Mouse (Mus musculus): ENCODE measurements at regions not wholly inside any gene's neighbourhood (a gene's known extent, or its start where the extent isn't known, plus 50 kb on each side); places are given as distances from the start of the nearest gene placed in this dataset.
A peak's percentile ranks its signal among the peaks of the same experiment; 100 is the strongest.
"Not testable (repeated sequence)": the region's sequence is repeated elsewhere in the genome, so short reads cannot be mapped to it uniquely, and the experiment has no call there.

DNA sequence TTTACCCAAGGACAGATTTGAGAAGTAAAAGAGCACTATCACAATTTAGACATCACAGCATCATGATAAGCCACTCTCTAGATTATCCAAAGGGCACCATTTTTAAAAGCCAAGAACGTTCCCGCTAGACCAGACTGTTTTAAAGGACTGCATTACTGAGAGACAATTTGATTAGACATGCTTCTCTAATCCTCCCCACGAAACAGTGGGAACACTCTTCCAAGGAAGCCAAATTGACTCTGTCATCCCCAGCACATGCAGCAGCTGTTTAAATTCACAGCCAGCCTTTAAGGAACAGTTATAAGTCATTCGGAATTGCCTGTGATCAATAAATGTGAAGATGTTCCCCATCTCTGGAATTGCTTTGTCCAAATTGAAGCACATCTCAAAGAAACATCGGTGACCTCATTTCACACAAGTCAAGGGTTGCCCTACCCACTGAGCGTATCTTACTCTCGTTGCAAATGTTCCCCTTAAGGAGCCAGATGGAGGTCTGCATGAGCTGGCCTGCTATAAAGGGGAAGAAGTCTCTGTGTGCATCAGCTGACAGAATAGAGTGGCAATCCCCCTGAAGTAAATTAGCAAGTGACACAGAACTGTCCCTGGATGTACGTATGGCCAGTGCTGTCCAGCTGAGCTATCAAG lies 393.2 kb downstream of the Pid1 start:
- H3K4me2 ChIP-seq, result no peak overlapping the region
- no peaks in the 10 kb centered on the region for H3K27me3 ChIP-seq
- WGBS, result 39% methylated on average over 8 of the region's 8 CpGs
- H3K36me3 ChIP-seq, result no peaks in the 10 kb centered on the region
- H3K27ac ChIP-seq (replicated peaks), result no peak overlapping the region
- no peaks in the 10 kb centered on the region for H3K9me3 ChIP-seq
- H3K4me1 ChIP-seq (replicated peaks), result no peaks in the 10 kb centered on the region
- H3K9ac ChIP-seq, result no peak overlapping the region
- ATAC-seq (ENCODE audit: low FRiP score, low read depth), result peak; percentile 71
- H3K4me3 ChIP-seq, result no peak overlapping the region

DNA sequence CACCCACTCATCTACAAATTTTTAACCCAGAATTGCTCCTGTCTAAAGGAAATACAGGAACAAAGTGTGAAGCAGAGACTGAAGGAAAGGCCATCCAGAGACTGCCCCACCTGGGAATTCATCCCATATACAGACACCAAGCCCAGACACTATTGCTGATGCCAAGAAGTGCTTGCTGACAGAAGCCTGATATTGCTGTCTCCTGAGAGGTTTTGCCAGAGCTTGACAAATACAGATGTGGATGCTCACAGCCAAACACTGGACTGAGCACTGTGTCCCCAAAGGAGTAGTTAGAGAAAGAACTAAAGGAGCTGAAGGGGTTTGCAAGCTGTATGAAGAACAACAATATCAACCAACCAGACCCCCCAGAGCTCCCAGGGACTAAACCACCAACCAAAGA lies 399.3 kb downstream of the Pid1 start:
- not testable (repeated sequence) for H3K9me3 ChIP-seq; H3K27me3 ChIP-seq; H3K36me3 ChIP-seq; H3K4me3 ChIP-seq; H3K27ac ChIP-seq (replicated peaks); ATAC-seq (ENCODE audit: low FRiP score, low read depth); H3K9ac ChIP-seq; H3K4me1 ChIP-seq (replicated peaks); H3K4me2 ChIP-seq

- Histone ChIP-seq H3K27ac (replicated peaks) (no peak overlapping the region), H3K36me3 (no peaks in the 10 kb centered on the region), H3K9me3 (no peaks in the 10 kb centered on the region), H3K4me3 (no peak overlapping the region), H3K4me2 (no peak overlapping the region), H3K4me1 (replicated peaks) (no peaks in the 10 kb centered on the region), H3K27me3 (no peaks in the 10 kb centered on the region), H3K9ac (no peak overlapping the region)
- WGBS, result 93% methylated on average over 2 of the region's 2 CpGs
- ATAC-seq (ENCODE audit: low FRiP score, low read depth), result no peak
These were observed 402.2 kb downstream of the Pid1 start for GRCm38 (mm10) chr1:83961761-83962160.

GRCm38 (mm10) chr1:83959756-83960155 lies 404.2 kb downstream of the Pid1 start:
- Histone ChIP-seq H3K36me3 (no peaks in the 10 kb centered on the region), H3K9me3 (no peaks in the 10 kb centered on the region), H3K4me1 (replicated peaks) (no peaks in the 10 kb centered on the region), H3K4me2 (no peak overlapping the region), H3K27me3 (no peaks in the 10 kb centered on the region), H3K9ac (no peak overlapping the region), H3K27ac (replicated peaks) (no peak overlapping the region), H3K4me3 (no peak overlapping the region)
- WGBS, result 80% methylated on average over 4 of the region's 4 CpGs
- ATAC-seq (ENCODE audit: low FRiP score, low read depth), result no peak

- H3K4me2 ChIP-seq, result no peak overlapping the region
- no peaks in the 10 kb centered on the region for H3K4me1 ChIP-seq (replicated peaks)
- no peaks in the 10 kb centered on the region for H3K36me3 ChIP-seq
- no peaks in the 10 kb centered on the region for H3K9me3 ChIP-seq
- ATAC-seq (ENCODE audit: low FRiP score, low read depth), result no peak
- no peaks in the 10 kb centered on the region for H3K27me3 ChIP-seq
- no peak overlapping the region for H3K4me3 ChIP-seq
- WGBS, result 96% methylated on average over 2 of the region's 2 CpGs
- H3K27ac ChIP-seq (replicated peaks), result no peak overlapping the region
- no peak overlapping the region for H3K9ac ChIP-seq
These were observed 441.1 kb downstream of the Pid1 start for GRCm38 (mm10) chr1:83922900-83923299.

GRCm38 (mm10) chr1:83915454-83915853 lies 448.5 kb downstream of the Pid1 start:
- H3K4me2 ChIP-seq, result no peak overlapping the region
- H3K9me3 ChIP-seq, result no peaks in the 10 kb centered on the region
- no peaks in the 10 kb centered on the region for H3K36me3 ChIP-seq
- H3K4me3 ChIP-seq, result no peak overlapping the region
- H3K9ac ChIP-seq, result no peak overlapping the region
- H3K27me3 ChIP-seq, result no peaks in the 10 kb centered on the region
- WGBS, result 94% methylated on average over 5 of the region's 5 CpGs
- no peak overlapping the region for H3K27ac ChIP-seq (replicated peaks)
- no peaks in the 10 kb centered on the region for H3K4me1 ChIP-seq (replicated peaks)
- ATAC-seq (ENCODE audit: low FRiP score, low read depth), result no peak

DNA sequence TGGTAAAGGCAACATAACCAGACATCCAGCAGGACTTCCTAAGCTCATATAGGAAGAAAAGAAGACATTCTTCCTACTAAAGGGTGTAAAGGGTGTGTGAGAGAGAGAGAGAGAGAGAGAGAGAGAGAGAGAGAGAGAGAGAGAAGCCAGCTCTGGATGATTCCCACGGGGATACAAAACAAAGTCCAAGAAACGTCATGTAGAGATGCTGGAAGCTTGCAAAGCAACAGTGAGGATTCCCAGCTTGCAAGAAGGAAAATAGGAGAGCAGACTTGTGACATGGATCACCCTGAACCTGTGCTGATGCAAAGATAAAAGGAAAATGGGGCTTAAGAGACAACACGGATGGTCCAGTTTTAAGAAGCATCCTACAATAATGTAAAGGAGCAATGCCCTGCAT lies 456.6 kb downstream of the Pid1 start:
- no peaks in the 10 kb centered on the region for H3K9me3 ChIP-seq
- 51% methylated on average over 3 of the region's 3 CpGs for WGBS
- no peaks in the 10 kb centered on the region for H3K27me3 ChIP-seq
- ATAC-seq (ENCODE audit: low FRiP score, low read depth), result no peak
- peaks cover 3% of the 10 kb centered on the region; the same call in 1 of the 2 replicates for H3K4me1 ChIP-seq (replicated peaks)
- H3K27ac ChIP-seq (replicated peaks), result no peak overlapping the region
- no peaks in the 10 kb centered on the region for H3K36me3 ChIP-seq
- H3K9ac ChIP-seq, result no peak overlapping the region
- no peak overlapping the region for H3K4me3 ChIP-seq
- H3K4me2 ChIP-seq, result no peak overlapping the region

DNA sequence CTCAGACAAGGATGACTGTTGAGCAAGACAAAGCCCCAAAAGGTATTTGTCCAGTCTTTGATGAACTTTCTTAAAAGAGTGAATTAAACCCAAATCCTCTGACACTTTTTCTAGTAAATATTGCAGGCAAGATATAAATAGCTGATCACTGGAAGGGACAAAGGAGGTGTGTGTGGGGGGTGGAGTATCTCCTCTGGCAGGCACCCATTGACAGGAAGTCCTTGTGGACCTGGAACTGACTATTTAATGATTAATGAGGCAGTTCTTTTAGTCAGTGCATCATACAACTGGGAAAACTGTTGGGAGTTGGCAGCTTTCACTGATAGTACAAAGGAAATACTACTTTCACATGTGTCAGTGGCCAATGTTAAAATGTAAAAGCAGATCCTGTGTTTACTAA lies 457.1 kb downstream of the Pid1 start:
- Histone ChIP-seq H3K9ac (no peak overlapping the region), H3K4me2 (no peak overlapping the region), H3K4me1 (replicated peaks) (peaks cover 3% of the 10 kb centered on the region; the same call in 1 of the 2 replicates), H3K27me3 (no peaks in the 10 kb centered on the region), H3K4me3 (no peak overlapping the region), H3K27ac (replicated peaks) (no peak overlapping the region), H3K36me3 (no peaks in the 10 kb centered on the region), H3K9me3 (no peaks in the 10 kb centered on the region)
- no peak for ATAC-seq (ENCODE audit: low FRiP score, low read depth)

DNA sequence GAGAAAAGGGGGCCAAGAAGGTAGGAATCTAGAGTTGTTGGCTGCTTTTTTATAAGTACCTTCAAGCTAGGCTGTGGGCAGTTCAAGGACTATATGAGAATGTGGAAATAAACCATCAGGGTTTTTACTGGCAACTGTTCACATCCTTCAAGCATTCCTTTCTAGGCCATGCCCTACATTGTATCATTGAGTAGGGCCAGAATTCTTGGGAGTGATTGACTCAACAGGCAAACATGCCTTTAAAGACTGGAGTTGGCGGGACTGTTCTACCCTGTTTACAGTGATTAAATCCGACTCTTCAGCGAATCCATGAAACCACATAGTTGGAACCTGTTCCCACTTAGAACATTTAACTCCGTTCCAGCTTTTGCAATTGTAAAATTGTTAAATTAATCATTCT lies 463.8 kb downstream of the Pid1 start:
- Histone ChIP-seq H3K9me3 (no peaks in the 10 kb centered on the region), H3K9ac (no peak overlapping the region), H3K4me2 (no peak overlapping the region), H3K4me1 (replicated peaks) (no peaks in the 10 kb centered on the region), H3K27ac (replicated peaks) (no peak overlapping the region), H3K27me3 (no peaks in the 10 kb centered on the region), H3K36me3 (no peaks in the 10 kb centered on the region), H3K4me3 (no peak overlapping the region)
- 88% methylated on average over 4 of the region's 4 CpGs for WGBS
- no peak for ATAC-seq (ENCODE audit: low FRiP score, low read depth)

- no peaks in the 10 kb centered on the region for H3K27me3 ChIP-seq
- H3K4me1 ChIP-seq (replicated peaks), result no peaks in the 10 kb centered on the region
- no peaks in the 10 kb centered on the region for H3K36me3 ChIP-seq
- WGBS, result 40% methylated on average over 5 of the region's 5 CpGs
- H3K9ac ChIP-seq, result no peak overlapping the region
- no peak overlapping the region for H3K4me3 ChIP-seq
- H3K27ac ChIP-seq (replicated peaks), result no peak overlapping the region
- H3K4me2 ChIP-seq, result no peak overlapping the region
- ATAC-seq (ENCODE audit: low FRiP score, low read depth), result no peak
- H3K9me3 ChIP-seq, result no peaks in the 10 kb centered on the region
These were observed 467.3 kb downstream of the Pid1 start for GRCm38 (mm10) chr1:83896650-83897049.

DNA sequence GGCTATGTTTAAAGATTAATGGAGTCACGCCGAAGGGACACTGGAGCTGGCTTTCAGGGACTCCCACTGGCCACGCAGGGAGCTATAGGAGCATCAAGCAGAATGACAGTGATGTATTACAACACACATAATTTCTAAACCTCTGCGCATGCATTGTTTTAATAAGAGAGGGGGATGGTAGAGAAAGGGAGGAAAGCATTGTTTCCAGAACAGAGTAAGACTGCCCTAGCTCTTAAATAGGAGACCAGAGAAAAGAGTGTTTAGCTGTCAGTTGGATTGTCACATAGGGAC lies 471.1 kb upstream of the Sphkap start:
- peak; percentile 45; the same call in 1 of the 2 replicates for ATAC-seq (ENCODE audit: low FRiP score, low read depth)
- WGBS, result 32% methylated on average over 4 of the region's 4 CpGs
- Histone ChIP-seq H3K9me3 (no peaks in the 10 kb centered on the region), H3K9ac (no peak overlapping the region), H3K4me3 (no peak overlapping the region), H3K27ac (replicated peaks) (no peak overlapping the region), H3K36me3 (no peaks in the 10 kb centered on the region), H3K4me1 (replicated peaks) (0 out of 2 replicates have a peak, but pooled peaks cover 3% of the 10 kb centered on the region), H3K4me2 (no peak overlapping the region), H3K27me3 (no peaks in the 10 kb centered on the region)

DNA sequence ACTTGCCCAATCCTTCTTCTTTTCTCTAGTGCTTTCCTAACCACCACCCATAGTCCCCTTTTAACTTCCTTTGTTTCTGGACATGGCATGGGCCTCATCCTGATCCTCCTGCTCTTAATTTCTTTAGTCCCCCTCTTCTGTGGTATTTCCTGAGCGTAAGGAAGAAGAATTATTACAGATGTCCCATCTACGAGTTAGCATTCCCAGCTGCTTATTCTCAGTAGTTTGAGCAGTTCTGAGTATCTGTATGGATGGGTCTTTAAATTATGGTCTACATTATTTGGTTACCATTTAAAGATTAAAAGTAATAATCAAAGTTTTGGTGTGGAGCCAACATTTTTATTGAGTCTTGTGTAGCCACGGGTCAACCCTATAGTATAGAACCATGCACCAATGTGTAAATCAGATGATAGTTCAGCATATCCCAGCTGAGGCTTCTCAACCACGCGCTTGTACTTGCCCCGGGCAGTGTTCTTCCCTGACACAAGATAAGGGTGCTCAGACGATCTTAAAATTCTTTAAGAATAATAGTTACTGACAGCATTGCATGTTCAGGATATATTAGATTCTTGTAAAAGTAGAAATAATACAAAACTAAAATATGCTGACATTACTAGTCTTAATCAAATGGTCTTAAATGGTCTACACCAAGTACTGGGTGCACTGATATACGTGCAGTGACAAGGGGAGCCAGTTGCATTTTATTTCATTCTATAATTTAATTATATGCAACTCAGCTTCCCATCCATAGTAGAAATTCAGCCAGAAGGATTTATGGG lies 470.5 kb upstream of the Sphkap start:
- Histone ChIP-seq H3K9ac (no peak overlapping the region), H3K36me3 (no peaks in the 10 kb centered on the region), H3K27me3 (no peaks in the 10 kb centered on the region), H3K4me2 (no peak overlapping the region), H3K4me1 (replicated peaks) (0 out of 2 replicates have a peak, but pooled peaks cover 3% of the 10 kb centered on the region), H3K4me3 (no peak overlapping the region), H3K27ac (replicated peaks) (no peak overlapping the region), H3K9me3 (no peaks in the 10 kb centered on the region)
- 67% methylated on average over 8 of the region's 8 CpGs for WGBS
- ATAC-seq (ENCODE audit: low FRiP score, low read depth), result no peak
